Mouse (Mus musculus): Measurements from ENCODE around the gene Leo1.

DNA sequence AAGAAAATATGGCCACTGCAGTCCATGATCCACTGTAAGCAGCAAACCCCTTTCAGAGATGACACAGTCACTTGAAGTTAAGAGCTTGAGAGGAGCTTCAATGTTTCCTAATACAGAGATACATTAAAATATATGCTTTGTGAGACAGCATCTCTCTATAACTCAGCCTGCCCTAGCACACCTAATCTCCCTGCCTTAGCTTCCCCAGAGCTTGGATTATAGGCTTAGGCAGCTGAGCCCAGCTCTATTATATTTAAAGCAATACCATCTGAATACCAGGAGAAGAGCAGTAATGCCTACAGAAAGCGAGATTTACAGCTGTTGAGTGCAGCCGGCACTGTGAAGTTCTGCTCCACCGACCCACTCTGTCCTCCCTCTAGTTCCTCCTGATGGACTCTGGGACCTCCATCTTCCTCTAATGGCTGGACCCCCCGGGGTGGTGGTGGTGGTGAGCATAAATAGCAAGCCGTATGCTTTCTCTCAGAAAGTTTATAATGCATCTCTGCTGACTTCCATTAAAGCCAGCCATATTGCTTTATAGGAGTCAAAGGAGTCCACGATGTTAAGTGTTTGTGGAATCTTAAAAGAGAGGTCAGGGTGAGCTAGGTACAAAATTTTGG is 30.3 kb upstream of the Leo1 start:
- no peak for TF ChIP-seq MYOG (IDR thresholded peaks at IDR 0.05; ENCODE audit: control insufficient read depth in 1 of 3, insufficient read depth in 1 of 3, insufficient read length in 2 of 3, low read depth in 2 of 3)
- TF ChIP-seq POLR2A (IDR thresholded peaks at IDR 0.05; ENCODE audit: insufficient read length, low read depth) = no peak
- TF ChIP-seq POLR2AphosphoS2 (IDR thresholded peaks at IDR 0.05; ENCODE audit: insufficient read length, low read depth) = no peak
- TF ChIP-seq E2F4 (IDR thresholded peaks at IDR 0.05; ENCODE audit: insufficient read depth) = no peak
- no peak for TF ChIP-seq MAX (IDR thresholded peaks at IDR 0.05; ENCODE audit: low read depth)
- TF ChIP-seq TCF12 (IDR thresholded peaks at IDR 0.05; ENCODE audit: insufficient read depth, poor library complexity, severe bottlenecking) = no peak
- no peak for TF ChIP-seq USF1 (IDR thresholded peaks at IDR 0.05; ENCODE audit: low read depth)
- TF ChIP-seq MYOD1 (IDR thresholded peaks at IDR 0.05; ENCODE audit: control insufficient read depth in 1 of 3, insufficient read length in 2 of 3, low read depth in 2 of 3) = no peak
- no peak for TF ChIP-seq CEBPB (IDR thresholded peaks at IDR 0.05; ENCODE audit: insufficient read depth, poor library complexity, severe bottlenecking)

All from myocyte (in vitro differentiated cells).